Mouse (Mus musculus): ENCODE results near the gene Lgr5.

The Lgr5 gene

DNA sequence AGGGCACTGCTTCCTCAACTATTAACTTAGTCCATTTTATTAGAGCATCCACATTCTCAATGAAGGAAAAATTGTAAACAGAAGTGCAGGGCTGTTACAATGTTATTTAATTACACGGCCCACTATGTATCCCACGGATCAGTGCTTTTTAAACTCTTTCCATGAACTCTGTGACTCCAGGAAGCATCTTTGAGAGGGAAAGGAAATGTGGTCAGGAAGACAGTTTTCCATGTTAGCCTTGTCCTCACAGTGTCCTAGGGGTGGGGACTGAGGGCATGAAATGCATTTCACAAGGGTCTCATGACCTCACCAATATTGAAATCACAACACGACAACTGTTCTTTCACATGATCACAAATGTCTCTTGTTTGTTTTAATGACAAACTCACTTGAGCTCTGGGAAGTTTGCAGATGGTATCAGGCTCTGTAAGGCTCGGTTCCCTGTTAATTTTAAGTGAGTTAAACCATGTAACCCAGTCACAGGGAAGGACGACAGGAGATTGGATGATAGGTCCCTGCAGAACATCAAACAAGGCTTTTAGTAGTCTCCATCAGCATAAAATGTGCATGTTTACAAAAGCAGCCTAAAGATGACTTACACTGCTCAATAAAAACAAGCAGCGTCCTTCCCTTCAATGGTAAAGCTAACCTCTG is 130.1 kb downstream of the Lgr5 start:
- in situ Hi-C loops (cut with MboI, MseI) = no loop called here

DNA sequence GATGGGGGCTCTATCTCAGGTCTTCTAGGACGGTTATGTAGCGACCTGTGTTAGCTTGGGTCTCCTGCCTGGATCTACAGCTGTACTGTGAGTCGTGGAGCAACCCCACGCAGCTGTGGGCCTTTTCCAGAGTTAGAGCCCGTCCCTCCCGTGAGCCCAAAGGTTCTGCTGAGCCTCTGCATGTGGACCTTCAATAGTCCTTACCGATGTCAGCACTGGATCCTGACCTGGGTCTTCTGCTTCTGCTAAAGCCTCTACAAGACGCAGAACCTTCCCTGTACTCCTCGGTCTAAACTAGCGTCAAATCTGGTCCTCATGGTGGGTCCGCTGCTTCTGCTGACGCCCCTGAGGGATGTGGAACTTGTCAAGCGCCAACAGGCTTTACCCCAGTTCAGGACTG is 139.0 kb downstream of the Lgr5 start:
- in situ Hi-C loops (cut with MboI, MseI) = no loop called here

DNA sequence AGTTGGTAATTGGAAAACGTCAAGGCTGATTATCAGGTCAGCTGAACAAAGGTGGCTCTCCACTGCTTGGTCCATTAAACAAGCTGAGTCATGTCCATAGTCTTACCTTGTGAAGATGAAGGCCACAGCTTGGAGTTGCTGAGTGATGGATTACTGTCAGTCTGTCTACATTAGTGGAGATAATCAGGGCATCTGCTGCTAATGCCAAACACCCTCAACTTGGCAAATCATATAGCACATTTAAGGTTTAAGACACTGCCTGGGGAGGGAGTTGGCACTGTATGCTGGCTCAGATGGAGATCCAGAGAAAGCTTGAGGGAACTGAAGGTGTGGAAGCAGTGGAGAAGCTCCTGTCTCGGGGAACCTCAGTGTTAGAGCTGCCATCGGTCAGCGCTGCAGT is 150.3 kb downstream of the Lgr5 start:
- in situ Hi-C loops (cut with MboI, MseI) = no loop called here

DNA sequence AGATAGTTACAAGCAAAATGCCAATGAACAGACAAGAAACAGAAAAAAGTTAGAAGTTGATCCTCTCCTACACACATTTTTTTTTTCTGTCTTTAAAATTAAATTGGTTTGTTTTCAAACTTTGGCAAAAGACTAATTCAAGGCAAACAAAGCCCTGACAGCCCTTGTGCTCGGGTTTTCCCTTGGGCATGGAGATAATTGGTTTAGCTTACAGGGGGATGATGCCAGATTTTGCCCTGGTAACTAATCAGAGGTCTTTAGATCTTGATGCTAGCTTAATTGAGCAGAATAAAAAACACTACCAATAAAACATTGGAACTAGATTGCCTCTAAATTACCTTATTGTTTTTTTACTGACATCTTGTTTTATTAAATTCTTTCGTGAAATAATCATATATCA is 162.2 kb downstream of the Lgr5 start:
- in situ Hi-C loops (cut with MboI, MseI) = loop anchor here (10.0 kb wide), 1 partner anchor 1629 kb away; no protein-coding TSS in a partner anchor

DNA sequence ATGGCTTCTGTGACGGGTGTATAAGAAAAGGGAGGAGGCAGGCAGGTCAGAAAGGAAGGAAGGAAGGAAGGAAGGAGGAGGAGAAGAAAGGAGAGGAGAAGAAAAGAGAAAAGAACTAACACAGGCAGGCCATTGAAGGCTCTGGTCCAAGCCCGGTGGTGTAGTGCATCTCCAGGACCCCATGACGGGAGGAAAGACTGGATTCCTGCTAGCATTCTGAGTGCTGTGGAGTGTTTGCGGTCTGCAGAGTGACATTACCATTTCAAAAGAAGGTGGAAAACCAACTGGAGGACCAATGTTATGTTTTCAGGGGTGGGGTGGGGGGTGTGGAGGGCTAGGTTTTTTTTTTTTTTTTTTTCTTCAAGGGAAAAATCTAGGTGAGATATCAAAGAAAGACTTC is 165.6 kb downstream of the Lgr5 start:
- in situ Hi-C loops (cut with MboI, MseI) = loop anchor here (5.0 to 10.0 kb wide), 2 partner anchors 35 to 1633 kb away; no protein-coding TSS in a partner anchor

DNA sequence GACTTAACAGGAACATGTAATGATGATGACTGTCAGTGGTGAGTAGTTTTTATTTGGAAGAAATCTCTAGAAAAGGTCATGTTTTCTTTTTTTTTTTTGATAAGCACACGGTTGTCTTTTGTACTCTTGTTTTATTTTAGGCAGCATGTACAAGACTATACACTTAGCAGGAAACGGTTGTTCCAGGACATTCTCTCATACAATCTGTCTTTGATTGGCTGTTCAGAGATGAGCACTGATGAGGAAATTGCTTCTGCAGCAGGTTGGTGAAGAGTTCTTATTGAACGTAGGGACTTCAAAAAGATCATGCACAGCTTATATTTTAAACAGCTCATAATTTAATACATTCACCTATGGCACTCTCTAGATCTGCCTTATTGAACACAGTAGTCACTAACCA is 173.5 kb downstream of the Lgr5 start:
- in situ Hi-C loops (cut with MboI, MseI) = no loop called here

DNA sequence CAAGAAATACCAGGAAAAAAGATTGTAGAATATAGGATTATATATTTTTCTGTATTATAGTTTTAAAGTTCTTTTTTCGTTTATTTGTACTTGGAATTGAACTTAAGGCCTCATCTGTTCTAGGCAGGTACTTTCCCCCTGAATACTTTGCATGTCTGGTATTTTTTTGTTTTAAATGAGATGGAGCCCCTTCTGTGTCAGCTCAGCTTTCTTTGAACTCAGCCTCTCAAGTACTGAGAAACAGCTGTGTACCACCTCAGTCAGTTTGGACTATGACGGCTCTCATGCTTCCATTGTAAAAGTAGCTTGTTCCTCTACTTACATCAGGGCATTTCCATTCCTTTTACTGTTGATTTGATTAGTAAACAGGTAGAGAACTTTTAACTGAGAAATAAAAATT is 174.1 kb downstream of the Lgr5 start:
- in situ Hi-C loops (cut with MboI, MseI) = no loop called here

DNA sequence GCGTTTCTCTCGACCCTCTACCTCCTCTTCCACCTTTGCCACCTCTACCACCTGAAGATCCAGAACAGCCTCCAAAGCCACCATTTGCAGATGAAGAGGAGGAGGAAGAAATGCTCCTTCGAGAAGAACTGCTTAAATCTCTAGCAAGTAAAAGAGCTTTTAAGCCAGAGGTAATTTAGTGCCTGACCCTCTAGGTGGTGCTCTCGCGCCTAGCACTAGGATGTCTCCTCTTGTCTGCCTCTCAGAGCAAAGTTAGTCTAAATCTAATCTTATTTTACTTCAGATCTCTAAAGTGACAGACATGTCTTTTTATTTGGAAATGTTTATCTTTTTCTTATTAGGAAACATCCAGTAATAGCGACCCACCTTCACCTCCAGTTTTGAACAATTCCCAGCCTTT is 181.2 kb downstream of the Lgr5 start:
- in situ Hi-C loops (cut with MboI, MseI) = no loop called here
